Mouse (Mus musculus): ENCODE measurements around the gene Hes6. TPM values are rescaled to one million over a fixed set of nuclear protein-coding genes. Genes with fewer than 3 reads are reported as not detected.

Gene Hes6
- polyA plus RNA-seq (2012; rRNA removed) = 40.5 and 54.4 TPM in 2 replicates

DNA sequence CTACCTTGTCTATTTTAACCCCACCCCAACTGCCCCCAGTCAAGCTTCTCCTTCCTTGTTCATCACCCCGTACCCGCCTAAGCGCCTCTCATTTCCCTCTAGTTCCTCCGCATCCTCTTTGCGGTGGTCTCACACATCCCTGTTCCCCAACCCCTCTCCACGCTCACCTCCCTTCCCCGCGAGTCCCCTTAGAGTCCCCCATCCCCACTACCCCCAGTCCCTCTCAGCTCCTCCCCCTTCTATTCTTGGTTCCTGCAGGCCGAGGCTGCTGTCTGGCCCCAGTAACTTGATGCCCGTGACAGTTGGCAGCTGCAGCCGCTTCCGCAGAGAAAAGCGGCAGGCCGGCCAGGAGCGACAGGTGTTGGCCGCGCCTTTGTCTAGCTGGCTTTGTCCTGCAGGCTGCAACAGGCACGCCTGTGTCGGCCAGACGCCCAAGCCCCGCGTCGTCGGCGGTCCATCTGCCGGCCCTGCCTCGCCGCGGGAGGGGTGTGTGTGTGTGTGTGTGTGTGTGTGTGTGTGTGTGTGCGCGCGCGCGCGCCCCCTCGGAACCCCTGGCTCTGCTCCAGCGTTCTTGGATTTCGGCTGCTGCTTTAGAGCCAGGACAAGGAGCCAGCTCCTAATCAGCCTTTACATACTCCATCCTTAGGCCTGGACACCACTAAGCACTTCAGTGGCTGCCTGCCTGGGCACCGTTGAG is at the start of gene Hes6:
Gene Hes6, minus strand, starts transcription at position 141 of the 697 bp plus-strand sequence.
- 5% methylated on average over 39 of the region's 39 CpGs for WGBS
- no peak for TF ChIP-seq CTCF (IDR thresholded peaks at IDR 0.05; ENCODE audit: insufficient read depth, low read length)
- DNase-seq = peak; percentile 65
- H3K4me1 ChIP-seq (ENCODE audit: control insufficient read depth, insufficient read depth, low read length) = peaks cover 4% of the 10 kb centered on the region
- peak within 1 kb of the TSS; percentile 86 for H3K4me3 ChIP-seq (replicated peaks; ENCODE audit: extremely low read depth, low read depth, low read length)

DNA sequence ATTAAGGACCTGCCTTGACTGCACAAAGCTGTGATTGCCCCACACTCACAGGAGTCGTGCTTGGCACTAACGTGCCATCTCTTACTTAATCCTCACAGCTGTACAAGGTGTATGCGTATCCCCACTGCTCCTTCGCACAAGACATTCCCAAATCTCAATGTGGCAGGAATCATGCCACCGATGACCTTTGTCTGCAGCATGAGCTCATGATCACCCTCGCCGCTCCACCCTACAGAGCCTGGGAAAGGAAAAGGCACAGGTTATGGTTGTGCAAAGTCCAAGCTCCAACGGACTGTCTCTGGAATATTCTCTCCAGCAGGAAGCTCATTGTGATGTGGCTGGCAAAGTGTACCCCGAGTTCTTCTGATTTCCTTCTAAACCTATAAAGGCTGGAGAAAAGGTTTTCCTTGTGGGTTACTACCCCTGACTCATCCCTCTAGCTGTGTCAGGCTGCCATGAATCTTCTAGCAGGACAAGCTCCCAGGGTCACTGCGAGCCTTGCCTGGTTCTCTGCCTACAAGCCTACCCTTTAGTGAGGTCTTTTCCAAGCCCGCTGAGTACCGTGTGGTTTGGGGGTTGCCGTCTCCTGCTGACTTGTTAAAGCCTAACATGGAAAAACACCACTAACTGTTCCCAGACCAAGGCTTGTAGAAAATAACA is 49.6 kb upstream of the Hes6 start:
- no peak overlapping the region for H3K4me3 ChIP-seq (replicated peaks; ENCODE audit: extremely low read depth, low read depth, low read length)
- H3K4me1 ChIP-seq (ENCODE audit: control insufficient read depth, insufficient read depth, low read length) = peaks cover 2% of the 10 kb centered on the region; the same call in 1 of the 2 replicates
- TF ChIP-seq POLR2A (IDR thresholded peaks at IDR 0.05; ENCODE audit: borderline replicate concordance, extremely low read depth, low read depth, low read length) = no peak
- no peak for TF ChIP-seq CTCF (IDR thresholded peaks at IDR 0.05; ENCODE audit: insufficient read depth, low read length)
- no peak for DNase-seq
- WGBS = 88% methylated on average over 13 of the region's 13 CpGs

DNA sequence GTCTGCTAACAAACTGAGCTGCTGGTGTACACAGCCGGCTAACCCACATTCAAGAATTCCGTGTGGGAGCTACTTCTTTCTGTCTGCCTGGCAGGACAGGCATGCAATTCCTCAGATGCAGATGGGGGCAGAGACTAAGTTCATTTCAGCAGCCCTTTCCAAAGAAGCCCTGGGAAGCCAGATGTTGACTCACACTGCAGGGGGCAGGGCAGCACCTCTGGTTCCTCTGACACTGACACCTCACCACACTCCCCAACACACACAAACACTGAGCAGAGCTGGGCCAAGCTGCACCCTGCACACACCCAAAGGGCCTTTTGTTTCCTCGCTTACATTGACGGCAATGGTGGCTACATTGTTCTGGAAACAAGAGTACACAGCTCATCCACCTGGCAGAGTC is 46.7 kb upstream of the Hes6 start:
- H3K4me1 ChIP-seq (ENCODE audit: control insufficient read depth, insufficient read depth, low read length) = peaks cover 18% of the 10 kb centered on the region
- no peak for DNase-seq
- no peak overlapping the region for H3K4me3 ChIP-seq (replicated peaks; ENCODE audit: extremely low read depth, low read depth, low read length)
- TF ChIP-seq POLR2A (IDR thresholded peaks at IDR 0.05; ENCODE audit: borderline replicate concordance, extremely low read depth, low read depth, low read length) = no peak
- TF ChIP-seq CTCF (IDR thresholded peaks at IDR 0.05; ENCODE audit: insufficient read depth, low read length) = no peak
- WGBS = 47% methylated on average over 4 of the region's 4 CpGs

DNA sequence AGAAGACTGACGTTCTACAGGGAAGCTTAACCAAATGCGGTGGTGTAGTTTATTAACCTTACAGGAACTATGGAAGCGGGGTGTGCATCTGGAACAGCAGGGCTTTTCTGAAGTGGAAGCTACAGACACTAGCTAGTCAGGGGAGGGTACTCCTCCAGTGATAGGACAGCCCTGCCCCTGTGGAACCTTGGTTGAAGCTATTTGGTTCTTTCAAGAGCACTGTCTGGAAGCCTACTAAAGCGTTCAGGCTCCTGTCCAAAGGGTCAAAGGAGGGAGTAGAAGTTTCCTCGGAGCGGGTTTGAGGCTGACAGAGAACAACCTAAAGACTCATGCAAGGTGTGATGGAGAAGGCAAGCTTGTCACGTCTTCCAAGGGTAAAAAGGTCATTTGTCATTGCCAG is 46.2 kb upstream of the Hes6 start:
- 33% methylated on average over 7 of the region's 7 CpGs for WGBS
- no peak for DNase-seq
- H3K4me3 ChIP-seq (replicated peaks; ENCODE audit: extremely low read depth, low read depth, low read length) = no peak overlapping the region

DNA sequence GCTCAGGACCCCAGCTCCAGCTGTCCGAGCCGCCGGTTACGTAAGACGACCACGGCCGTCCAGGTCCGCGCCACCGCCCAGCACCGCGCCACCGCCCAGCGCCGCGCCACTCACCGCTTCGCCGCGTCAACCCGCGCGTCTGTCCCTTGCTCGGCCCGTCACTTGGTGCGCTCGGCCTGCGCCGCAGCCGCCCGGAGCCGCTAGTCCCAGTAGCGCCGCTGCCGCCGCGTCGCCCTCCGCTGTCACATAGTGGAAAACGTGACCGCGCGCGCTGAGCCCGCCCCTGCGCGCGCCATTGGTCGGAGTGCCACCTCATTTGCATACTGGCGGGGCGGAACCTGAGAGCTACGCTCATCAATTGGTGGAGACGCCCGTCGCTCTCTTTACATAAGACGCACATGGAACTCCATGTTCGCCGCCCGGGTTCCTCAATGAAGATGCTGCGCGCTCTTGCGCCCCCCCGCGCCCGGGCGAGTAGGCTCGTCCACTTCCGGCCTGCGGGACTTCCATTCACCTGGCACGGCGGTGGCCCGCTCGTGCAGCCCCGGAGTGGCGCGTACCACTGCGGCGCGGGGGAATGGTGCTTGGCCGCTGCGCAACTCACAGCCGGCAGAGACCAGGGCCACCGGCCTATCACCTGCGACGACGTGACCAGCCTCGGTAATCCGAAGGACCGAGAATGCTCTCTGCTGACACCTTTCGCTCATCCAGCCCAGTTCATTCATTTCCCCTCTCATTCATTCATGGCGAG is 45.4 kb upstream of the Hes6 start, which contains the start of gene Per2:
Gene Per2, minus strand, starts transcription at position 266 of the 751 bp plus-strand sequence.
- Histone ChIP-seq H3K4me1 (ENCODE audit: control insufficient read depth, insufficient read depth, low read length) (peaks cover 27% of the 10 kb centered on the region), H3K4me3 (replicated peaks; ENCODE audit: extremely low read depth, low read depth, low read length) (peak within 1 kb of the TSS; percentile 93)
- TF ChIP-seq CTCF (IDR thresholded peaks at IDR 0.05; ENCODE audit: insufficient read depth, low read length) (peak; percentile 39), POLR2A (IDR thresholded peaks at IDR 0.05; ENCODE audit: borderline replicate concordance, extremely low read depth, low read depth, low read length) (no peak; the same call in 1 of the 2 replicates)
- WGBS = under 1% methylated on average over 91 of the region's 91 CpGs
- peak; percentile 99 for DNase-seq

More for the DNA sequence above, 46.2 kb upstream of the Hes6 start:
- no peak for TF ChIP-seq POLR2A (IDR thresholded peaks at IDR 0.05; ENCODE audit: borderline replicate concordance, extremely low read depth, low read depth, low read length)
- TF ChIP-seq CTCF (IDR thresholded peaks at IDR 0.05; ENCODE audit: insufficient read depth, low read length) = no peak
- peaks cover 20% of the 10 kb centered on the region for H3K4me1 ChIP-seq (ENCODE audit: control insufficient read depth, insufficient read depth, low read length)

DNA sequence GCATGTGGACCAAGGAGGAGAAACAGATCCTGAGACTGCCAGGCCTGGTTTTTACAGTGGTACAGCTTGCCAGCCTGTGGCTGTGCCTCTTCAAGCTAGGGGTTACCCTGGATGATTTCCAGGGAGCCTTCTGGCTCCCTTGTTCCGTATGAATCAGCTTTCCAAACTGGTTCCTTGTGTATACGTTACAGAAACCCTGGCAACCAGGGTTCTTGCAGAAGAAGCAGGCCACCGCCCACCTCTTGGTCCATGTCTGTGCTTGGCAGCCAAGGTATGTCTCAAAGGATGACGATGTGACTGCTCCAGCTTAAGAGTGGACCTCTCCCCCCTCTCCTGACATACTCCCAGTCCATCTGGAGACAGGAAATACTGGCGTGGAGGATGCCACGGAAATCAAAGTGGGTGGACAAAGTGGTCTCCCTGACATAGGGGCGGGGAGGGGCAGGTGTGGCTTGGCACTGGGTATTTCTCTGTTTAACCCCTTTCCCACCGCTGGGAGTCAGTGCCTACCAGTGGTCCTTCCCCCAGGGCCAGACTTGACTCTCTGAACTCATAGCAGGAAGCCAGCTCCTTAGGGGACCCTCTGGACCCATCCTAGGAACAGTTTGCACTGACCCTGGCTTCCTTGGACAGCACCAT is 44.5 kb upstream of the Hes6 start:
- peak; percentile 74 for DNase-seq
- TF ChIP-seq CTCF (IDR thresholded peaks at IDR 0.05; ENCODE audit: insufficient read depth, low read length) (no peak), POLR2A (IDR thresholded peaks at IDR 0.05; ENCODE audit: borderline replicate concordance, extremely low read depth, low read depth, low read length) (peak; percentile 34; the same call in 1 of the 2 replicates)

DNA sequence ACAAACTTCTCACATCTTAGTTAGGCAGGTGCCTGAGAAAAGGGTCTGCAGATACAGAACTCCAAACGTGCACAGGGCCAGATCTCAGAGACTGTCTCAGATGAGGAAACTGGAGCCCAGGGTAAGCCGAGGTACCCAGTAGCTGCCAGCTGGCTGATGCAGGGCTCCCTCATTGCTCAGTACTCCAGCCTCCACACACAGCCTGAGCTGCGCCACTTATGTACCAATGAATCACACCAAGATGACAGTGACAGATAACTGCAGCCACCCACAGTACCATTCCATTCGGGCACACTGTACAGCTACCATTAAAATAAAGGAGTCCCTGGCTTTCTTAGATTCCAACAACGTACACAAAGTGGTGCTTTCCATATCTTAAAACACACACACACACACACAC is 43.9 kb upstream of the Hes6 start:
- WGBS = 21% methylated on average over 5 of the region's 5 CpGs
- Histone ChIP-seq H3K4me3 (replicated peaks; ENCODE audit: extremely low read depth, low read depth, low read length) (peak overlapping the region; percentile 44), H3K4me1 (ENCODE audit: control insufficient read depth, insufficient read depth, low read length) (peaks cover 27% of the 10 kb centered on the region)
- peak; percentile 47 for DNase-seq
- TF ChIP-seq POLR2A (IDR thresholded peaks at IDR 0.05; ENCODE audit: borderline replicate concordance, extremely low read depth, low read depth, low read length) (0 out of 2 replicates have a peak, but pooled peaks have one; percentile 9), CTCF (IDR thresholded peaks at IDR 0.05; ENCODE audit: insufficient read depth, low read length) (no peak)

More for the DNA sequence above, 44.5 kb upstream of the Hes6 start:
- H3K4me3 ChIP-seq (replicated peaks; ENCODE audit: extremely low read depth, low read depth, low read length) = peak overlapping the region; percentile 93
- peaks cover 27% of the 10 kb centered on the region for H3K4me1 ChIP-seq (ENCODE audit: control insufficient read depth, insufficient read depth, low read length)
- WGBS = 5% methylated on average over 8 of the region's 8 CpGs

DNA sequence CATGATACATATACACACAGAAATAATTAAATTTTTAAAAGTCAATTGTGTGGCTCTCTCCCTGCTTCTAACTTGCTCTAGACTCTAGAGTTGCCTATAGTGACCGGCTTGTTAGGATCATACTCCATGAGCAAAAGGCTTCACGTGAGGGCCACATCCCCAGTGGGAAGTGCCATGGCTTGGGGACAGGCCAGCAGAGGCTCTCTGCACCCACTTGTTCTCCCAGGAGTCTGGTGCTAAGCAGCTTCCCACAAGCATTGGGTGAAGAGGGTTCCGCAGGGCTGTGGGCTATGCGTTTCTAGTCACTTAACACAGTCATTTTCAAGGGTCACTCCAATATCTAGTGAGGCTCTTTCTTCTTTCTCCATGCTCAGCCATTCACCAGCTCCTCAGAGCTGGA is 43.3 kb upstream of the Hes6 start:
- peak; percentile 57 for DNase-seq
- 63% methylated on average over 4 of the region's 4 CpGs for WGBS
- TF ChIP-seq CTCF (IDR thresholded peaks at IDR 0.05; ENCODE audit: insufficient read depth, low read length) (no peak), POLR2A (IDR thresholded peaks at IDR 0.05; ENCODE audit: borderline replicate concordance, extremely low read depth, low read depth, low read length) (peak; percentile 32; the same call in 1 of the 2 replicates)
- Histone ChIP-seq H3K4me3 (replicated peaks; ENCODE audit: extremely low read depth, low read depth, low read length) (no peak overlapping the region), H3K4me1 (ENCODE audit: control insufficient read depth, insufficient read depth, low read length) (peaks cover 28% of the 10 kb centered on the region)

DNA sequence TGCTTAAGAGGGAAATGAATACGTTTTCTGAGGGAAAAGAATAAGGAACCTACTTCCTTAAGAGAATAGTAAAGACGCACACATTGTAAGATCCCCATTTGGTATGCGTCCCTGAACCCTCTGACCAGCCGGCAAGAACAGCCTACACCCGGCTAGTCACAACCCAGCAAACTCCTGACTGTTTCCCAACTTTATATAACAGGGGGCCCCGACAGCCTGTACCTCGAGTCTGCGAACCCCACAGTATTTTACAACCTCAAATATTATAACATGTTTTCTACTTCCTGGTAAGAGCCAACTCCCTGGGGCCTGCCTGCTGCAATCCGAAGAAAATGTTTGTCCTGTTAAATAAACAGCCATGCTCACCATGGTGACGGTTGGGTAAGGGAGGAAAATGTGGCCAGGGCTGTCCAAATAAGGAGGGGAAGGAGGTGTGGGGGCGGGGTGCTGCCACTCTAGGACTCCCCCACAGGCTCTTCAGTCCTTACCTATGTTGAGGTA is 42.5 kb upstream of the Hes6 start:
- 6% methylated on average over 11 of the region's 11 CpGs for WGBS
- Histone ChIP-seq H3K4me3 (replicated peaks; ENCODE audit: extremely low read depth, low read depth, low read length) (peak overlapping the region; percentile 26), H3K4me1 (ENCODE audit: control insufficient read depth, insufficient read depth, low read length) (peaks cover 35% of the 10 kb centered on the region)
- peak; percentile 80 for DNase-seq
- TF ChIP-seq POLR2A (IDR thresholded peaks at IDR 0.05; ENCODE audit: borderline replicate concordance, extremely low read depth, low read depth, low read length) (peak; percentile 8; the same call in 1 of the 2 replicates), CTCF (IDR thresholded peaks at IDR 0.05; ENCODE audit: insufficient read depth, low read length) (no peak)
